Comparison of ENCODE assay signal across 8 mouse cellular contexts in the genomic region with DNA sequence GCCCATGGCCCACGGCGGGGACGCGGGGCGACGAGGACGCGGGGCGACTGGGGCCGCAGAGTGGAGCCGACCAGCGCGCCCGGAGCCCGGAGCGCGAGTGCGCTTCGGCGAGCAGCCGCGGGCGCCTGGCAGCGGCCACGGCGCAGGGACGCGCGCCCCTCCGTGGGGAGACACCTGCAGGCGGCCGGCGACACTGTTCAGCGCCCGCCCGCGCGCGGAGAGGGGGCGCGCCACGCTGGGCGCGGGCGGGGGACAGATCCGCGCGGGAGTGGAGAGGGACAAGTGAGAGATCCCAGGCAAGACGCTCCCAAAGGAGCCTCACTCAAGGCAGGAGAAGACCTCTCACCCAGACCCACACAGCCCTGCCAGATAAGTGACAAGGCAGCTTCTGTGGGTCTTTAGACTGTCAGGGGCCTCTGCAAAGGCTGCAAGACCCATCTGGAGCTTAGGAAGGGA. TPM values are rescaled to one million over a fixed set of nuclear protein-coding genes. Genes with fewer than 3 reads are reported as not detected.
DNase-seq lines count a peak whose midpoint lies in the region; ATAC-seq and TF ChIP-seq lines count a peak whose summit lies in the region.

Gsg1l (minus strand) TSS at position 126 of the 456 bp plus-strand sequence.

- under 1% methylated on average over 28 of the region's 49 CpGs for WGBS in limb, embryonic 14.5 days

- peaks cover 59% of the 10 kb centered on the region for H3K27me3 ChIP-seq in limb, embryonic 14.5 days (ENCODE audit: control insufficient read depth, insufficient read depth, low read length)

- intact Hi-C loops in heart, postnatal 25 days (cut with DNase I): loop anchor here (5.0 kb wide), 4 partner anchors 55 to 335 kb away; no protein-coding TSS in a partner anchor

- no peaks in the 10 kb centered on the region for H3K36me3 ChIP-seq in limb, embryonic 14.5 days (ENCODE audit: control insufficient read depth, insufficient read depth, low read length)

- DNase-seq in embryo, embryonic 11 days: peak; percentile 52
- no peak for DNase-seq in embryo, embryonic 10 days (ENCODE audit: low spot score)
- DNase-seq in B cell, adult 2 months: peak; percentile 15 to 17
- no peak for DNase-seq in heart, postnatal 25 days (ENCODE audit: low spot score)
- DNase-seq in limb, embryonic 14.5 days (ENCODE audit: low spot score): no peak
- peak; percentile 51 for DNase-seq in right cerebral cortex, postnatal 4 days

- no peak for TF ChIP-seq POLR2A in cortical plate, adult 2 months (IDR thresholded peaks at IDR 0.05; ENCODE audit: extremely low read depth, insufficient read depth, low read length)
- TF ChIP-seq POLR2A in limb, embryonic 14.5 days (IDR thresholded peaks at IDR 0.05; ENCODE audit: borderline replicate concordance, extremely low read depth, insufficient read depth, insufficient read length): no peak

- peak within 1 kb of the TSS; percentile 52 for H3K9ac ChIP-seq in limb, embryonic 14.5 days (ENCODE audit: low read depth, low read length, severe bottlenecking)

- H3K4me1 ChIP-seq in cortical plate, adult 2 months (ENCODE audit: control insufficient read depth, insufficient read depth, low read length): peaks cover 3% of the 10 kb centered on the region; the same call in 1 of the 2 replicates
- peaks cover 13% of the 10 kb centered on the region for H3K4me1 ChIP-seq in limb, embryonic 14.5 days (ENCODE audit: control insufficient read depth, insufficient read depth, low read length)

- no peaks in the 10 kb centered on the region for H3K9me3 ChIP-seq in limb, embryonic 14.5 days (ENCODE audit: control insufficient read depth, low read length)

- TF ChIP-seq CTCF in cortical plate, adult 2 months (IDR thresholded peaks at IDR 0.05; ENCODE audit: extremely low read depth, insufficient read depth, low read length): no peak

- H3K4me2 ChIP-seq in limb, embryonic 14.5 days (replicated peaks; ENCODE audit: low read depth, low read length, severe bottlenecking): peak within 1 kb of the TSS; percentile 99

- ATAC-seq in limb, embryonic 14.5 days (ENCODE audit: low FRiP score, low read depth): 0 out of 2 replicates have a peak, but pooled peaks have one; percentile 16
- ATAC-seq in inflammation-experienced regulatory T-cells, adult 6 months: no peak

- H3K4me3 ChIP-seq in cortical plate, adult 2 months (ENCODE audit: insufficient read depth, low read length): peak within 1 kb of the TSS; percentile 61
- H3K4me3 ChIP-seq in limb, embryonic 14.5 days (replicated peaks; ENCODE audit: low read length): peak within 1 kb of the TSS; percentile 61

- peak within 1 kb of the TSS; percentile 77 for H3K27ac ChIP-seq in cortical plate, adult 2 months (ENCODE audit: insufficient read depth, low read length)
- no peak within 1 kb of the TSS for H3K27ac ChIP-seq in limb, embryonic 14.5 days (replicated peaks; ENCODE audit: low read depth, low read length)

RNA-seq across cellular contexts. Expression of gene Gsg1l, which starts in this region (rescaled TPM):
- 57.5 and 69.5 TPM in 2 replicates for polyA plus RNA-seq in cortical plate, adult 2 months (2012; rRNA removed)
- 10 to 100 TPM; 10.3 to 12.6 TPM for total RNA-seq in heart, postnatal 25 days (2021)
- 4.3 and 5.6 TPM in 2 replicates for polyA plus RNA-seq in limb, embryonic 14.5 days (2012; rRNA removed)
- 2.4 and 2.6 TPM in 2 replicates for polyA plus RNA-seq in limb, embryonic 14.5 days (2014; fragmentation: Nextera tagmentation; extraction: Ambion mirVana)
- not detected for polyA plus RNA-seq in inflammation-experienced regulatory T-cells, adult 6 months (2017; shearing (Covaris generic))

Comparison
In these comparisons a context has a peak if more than half of its experiments do, and no peak if none do; other contexts are left out.
1. DNase-seq: peak in embryo, embryonic 11 days (single experiment), B cell, adult 2 months (2 of 2) and right cerebral cortex, postnatal 4 days (single experiment); none in embryo, embryonic 10 days (single experiment), heart, postnatal 25 days (single experiment) and limb, embryonic 14.5 days (single experiment).